Mouse (Mus musculus) lung, adult 2 months (tissue): ENCODE measurements at regions not wholly inside any gene's neighbourhood (a gene's known extent, or its start where the extent isn't known, plus 50 kb on each side); places are given as distances from the start of the nearest gene placed in this dataset.

ENCODE experiments used
- DNase-seq: peaks from one replicate; pipeline ENCODE4 v3.0.0; 2022
- H3K4me1 ChIP-seq: fragments of 200-500 bp; 2 replicates; pipeline ENCODE4 v1.6.1; 2011; ENCODE audit warnings: low read length; ENCODE audit not compliant: control insufficient read depth, insufficient read depth
- H3K4me3 ChIP-seq: fragments of 200-500 bp; replicated peaks from 2 replicates; pipeline ENCODE3; 2011; ENCODE audit warnings: low read depth, mild to moderate bottlenecking, control low read depth, low read length; ENCODE audit errors: extremely low read depth
- CTCF ChIP-seq: fragments of 200-500 bp; IDR thresholded peaks from 2 replicates; pipeline ENCODE4 v1.5.1; 2011; ENCODE audit warnings: mild to moderate bottlenecking, low read length, control low read depth; ENCODE audit not compliant: insufficient read depth
- POLR2A ChIP-seq: fragments of 200-500 bp; IDR thresholded peaks from 2 replicates; pipeline ENCODE4 v1.6.1; 2011; ENCODE audit warnings: low read depth, mild to moderate bottlenecking, control low read depth, low read length, borderline replicate concordance; ENCODE audit errors: extremely low read depth
- WGBS: fragments of 180-500 bp; shearing (Covaris S2); methylation state at CpG from one replicate; pipeline ENCODE4 v1.1.7; 2018; 5-methylcytosine and 5-hydroxymethylcytosine counted together

DNA sequence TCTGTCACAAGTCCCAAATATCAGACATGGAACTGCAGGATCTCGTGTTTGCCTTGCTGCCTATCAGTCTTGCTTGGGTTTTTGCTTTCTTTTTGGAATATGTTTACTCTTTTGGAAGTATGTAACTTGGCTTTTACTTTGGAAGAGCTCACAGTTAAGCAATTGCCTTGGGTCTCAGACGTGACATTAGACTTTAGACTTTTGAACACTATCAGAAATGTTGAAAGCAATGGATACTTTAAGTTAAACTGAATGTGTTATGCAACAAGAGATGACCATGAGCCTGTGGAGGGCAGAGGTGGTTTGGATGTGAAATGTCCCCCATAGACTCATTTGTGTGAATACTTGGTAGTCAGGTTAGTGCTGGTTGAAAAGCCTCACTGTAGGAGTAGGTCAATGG, 354.3 kb downstream of the Psat1 start:
- WGBS, result 56% methylated on average over 2 of the region's 2 CpGs
- no peak for DNase-seq
- no peak overlapping the region for H3K4me3 ChIP-seq
- H3K4me1 ChIP-seq, result no peaks in the 10 kb centered on the region
- TF ChIP-seq CTCF, result no peak
- no peak for TF ChIP-seq POLR2A

DNA sequence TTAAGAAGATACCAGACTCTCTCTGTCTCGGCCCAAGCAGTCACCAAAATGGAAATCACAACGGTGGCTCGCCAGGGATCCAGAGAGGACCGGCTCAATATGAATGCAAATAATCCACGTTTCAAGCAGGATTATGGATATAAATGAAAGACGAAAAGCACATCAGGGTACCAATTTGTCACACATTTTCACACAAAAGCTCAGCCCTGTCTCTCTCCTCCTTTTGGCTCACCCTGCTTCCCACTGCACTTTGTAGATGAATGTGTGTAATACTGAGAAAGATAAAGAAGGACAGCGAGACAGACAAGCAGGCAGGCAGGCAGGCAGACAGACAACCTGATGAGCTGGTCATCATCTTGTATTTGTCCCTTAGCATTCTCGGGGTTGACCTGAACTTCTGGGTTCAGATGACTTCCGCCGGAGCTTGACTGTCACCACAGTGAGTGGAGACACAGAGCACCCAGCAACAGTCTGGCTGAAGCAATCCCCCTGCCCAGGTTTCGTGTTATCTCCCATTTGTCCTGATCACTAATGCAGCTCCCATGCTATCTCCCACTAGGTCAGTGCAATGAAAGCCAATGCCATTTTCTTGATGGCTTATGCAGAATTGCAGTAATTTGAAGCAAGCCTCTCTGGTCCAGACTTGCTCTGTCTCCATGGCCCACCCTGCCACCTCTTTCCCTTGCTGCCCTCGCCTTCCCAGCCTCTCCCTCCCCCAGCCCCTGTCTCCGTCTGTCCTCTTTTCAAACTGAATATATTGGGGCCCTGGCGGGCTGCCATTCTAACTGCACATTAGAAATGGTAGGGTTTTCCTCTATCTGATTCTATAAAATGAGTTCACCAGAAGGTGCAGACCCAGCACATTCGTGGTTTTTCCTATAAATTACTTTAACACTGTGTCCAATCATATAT, 363.1 kb downstream of the Psat1 start:
- DNase-seq, result no peak
- no peaks in the 10 kb centered on the region for H3K4me1 ChIP-seq
- no peak overlapping the region for H3K4me3 ChIP-seq
- 78% methylated on average over 15 of the region's 15 CpGs for WGBS
- TF ChIP-seq CTCF (no peak), POLR2A (no peak)

DNA sequence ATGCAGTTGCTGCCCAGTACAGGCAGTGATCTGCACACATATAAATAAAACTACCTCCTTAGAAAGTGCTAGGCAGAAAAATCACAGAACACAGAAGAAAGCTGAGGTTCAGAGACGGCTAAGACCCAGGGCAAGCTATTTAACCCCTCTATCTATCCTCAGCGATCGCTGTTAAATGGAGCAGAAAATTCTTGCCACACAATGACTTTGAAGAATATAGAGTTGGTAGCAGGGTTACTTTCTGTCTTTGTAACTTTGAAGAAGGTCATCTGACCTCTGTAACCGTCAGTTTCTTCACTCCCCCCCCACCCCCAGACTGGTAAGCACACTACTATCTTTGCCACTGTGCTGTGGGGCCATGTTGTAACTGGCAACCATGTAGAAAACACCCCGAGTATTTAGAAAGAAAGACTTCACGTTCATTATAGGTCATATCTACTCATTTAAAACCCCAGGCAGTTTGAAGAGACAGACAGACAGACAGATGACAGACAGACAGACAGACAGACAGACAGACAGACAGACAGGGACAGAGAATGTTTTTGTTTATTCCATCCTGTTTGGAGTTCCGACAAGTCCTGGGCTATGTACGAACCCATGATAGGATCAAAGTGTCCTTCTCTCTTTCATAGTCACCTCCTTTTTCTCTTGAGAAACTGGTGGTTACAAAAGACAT, 363.9 kb downstream of the Psat1 start:
- H3K4me3 ChIP-seq, result no peak overlapping the region
- DNase-seq, result no peak
- WGBS, result 78% methylated on average over 8 of the region's 8 CpGs
- no peaks in the 10 kb centered on the region for H3K4me1 ChIP-seq
- no peak for TF ChIP-seq CTCF
- TF ChIP-seq POLR2A, result no peak

DNA sequence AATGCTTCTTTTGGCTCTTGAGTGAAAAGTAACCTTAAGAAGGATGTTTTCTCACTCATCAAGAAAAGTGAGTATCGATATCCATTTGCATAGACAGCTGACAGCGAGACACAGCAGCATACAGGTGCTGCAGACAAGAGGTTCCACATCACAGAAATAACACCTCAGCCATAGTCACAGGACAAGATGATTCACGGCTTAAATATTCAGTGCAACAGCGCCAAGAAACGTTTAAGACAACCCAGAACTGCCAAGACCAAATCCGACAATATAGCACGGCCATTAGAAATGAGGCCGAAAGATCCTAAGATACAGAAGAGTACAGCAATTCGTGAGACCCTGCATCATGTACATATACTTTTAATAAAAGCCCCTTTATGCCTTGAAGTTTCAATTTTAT, 375.9 kb downstream of the Psat1 start:
- no peak overlapping the region for H3K4me3 ChIP-seq
- no peaks in the 10 kb centered on the region for H3K4me1 ChIP-seq
- 80% methylated on average over 9 of the region's 9 CpGs for WGBS
- TF ChIP-seq CTCF, result no peak
- TF ChIP-seq POLR2A, result no peak
- DNase-seq, result no peak

DNA sequence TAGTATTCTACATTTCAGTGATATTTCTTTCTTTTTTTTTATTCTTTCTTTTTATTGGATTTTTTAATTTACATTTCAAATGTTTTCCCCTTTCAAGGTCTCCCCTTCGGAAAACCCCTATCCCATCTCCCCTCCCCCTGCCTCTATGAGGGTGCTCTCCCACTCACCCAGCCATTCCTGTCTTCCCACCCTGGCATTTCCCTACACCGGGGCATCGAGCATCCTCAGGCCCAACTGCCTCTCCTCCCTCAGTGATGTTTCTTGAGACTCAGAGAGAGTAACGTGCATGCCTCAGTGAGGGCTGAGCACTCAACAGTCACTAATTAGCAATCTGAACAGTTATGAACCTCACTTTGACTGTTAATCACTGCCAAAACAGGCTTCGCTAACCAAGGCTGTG, 385.6 kb downstream of the Psat1 start:
- 91% methylated on average over 5 of the region's 5 CpGs for WGBS
- DNase-seq, result no peak
- TF ChIP-seq CTCF (no peak), POLR2A (no peak)

DNA sequence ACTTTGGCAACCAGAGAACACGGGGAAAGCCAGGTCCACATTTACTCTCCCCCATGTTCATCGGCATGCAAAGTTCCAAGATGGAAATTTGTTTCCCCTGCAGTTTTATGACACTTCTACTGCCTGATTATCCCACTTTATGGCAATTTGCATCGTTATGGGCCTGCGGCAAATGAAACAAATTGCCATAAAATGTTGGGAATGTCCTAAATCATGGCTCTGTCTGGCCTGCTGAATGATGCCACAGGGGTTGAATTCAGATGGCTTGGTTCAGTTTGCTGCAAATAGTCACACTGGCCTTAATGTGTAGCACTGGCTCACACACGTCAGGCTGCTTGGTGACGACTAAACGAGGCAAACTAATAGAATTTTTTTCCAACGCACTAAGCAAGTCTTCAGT, 393.2 kb downstream of the Psat1 start:
- H3K4me1 ChIP-seq, result no peaks in the 10 kb centered on the region
- DNase-seq, result no peak
- no peak overlapping the region for H3K4me3 ChIP-seq
- TF ChIP-seq POLR2A (no peak), CTCF (no peak)
- 90% methylated on average over 8 of the region's 8 CpGs for WGBS

More for the DNA sequence above, 385.6 kb downstream of the Psat1 start:
- Histone ChIP-seq H3K4me1 (no peaks in the 10 kb centered on the region), H3K4me3 (no peak overlapping the region)

DNA sequence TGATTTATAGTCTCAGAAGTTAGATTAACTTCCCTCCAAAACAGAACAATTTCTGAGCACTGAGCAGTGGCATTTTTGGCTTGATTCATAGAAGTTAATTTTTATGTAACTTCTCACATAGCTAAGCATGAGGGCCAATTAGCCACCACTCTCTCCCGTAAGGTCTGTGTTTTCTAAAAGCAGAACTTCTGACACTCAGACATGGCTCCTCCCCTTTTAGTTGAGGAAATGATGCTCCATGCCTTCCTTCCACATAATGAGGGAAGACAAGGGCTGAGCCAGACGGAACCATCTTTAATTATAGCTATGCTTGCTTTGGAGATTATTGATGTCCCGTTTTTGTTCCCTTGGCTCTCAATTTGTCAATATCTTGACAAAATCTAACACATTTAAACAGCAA, 429.3 kb downstream of the Psat1 start:
- WGBS, result 61% methylated on average over 3 of the region's 3 CpGs
- Histone ChIP-seq H3K4me1 (no peaks in the 10 kb centered on the region), H3K4me3 (no peak overlapping the region)
- DNase-seq, result no peak
- no peak for TF ChIP-seq POLR2A
- no peak for TF ChIP-seq CTCF

DNA sequence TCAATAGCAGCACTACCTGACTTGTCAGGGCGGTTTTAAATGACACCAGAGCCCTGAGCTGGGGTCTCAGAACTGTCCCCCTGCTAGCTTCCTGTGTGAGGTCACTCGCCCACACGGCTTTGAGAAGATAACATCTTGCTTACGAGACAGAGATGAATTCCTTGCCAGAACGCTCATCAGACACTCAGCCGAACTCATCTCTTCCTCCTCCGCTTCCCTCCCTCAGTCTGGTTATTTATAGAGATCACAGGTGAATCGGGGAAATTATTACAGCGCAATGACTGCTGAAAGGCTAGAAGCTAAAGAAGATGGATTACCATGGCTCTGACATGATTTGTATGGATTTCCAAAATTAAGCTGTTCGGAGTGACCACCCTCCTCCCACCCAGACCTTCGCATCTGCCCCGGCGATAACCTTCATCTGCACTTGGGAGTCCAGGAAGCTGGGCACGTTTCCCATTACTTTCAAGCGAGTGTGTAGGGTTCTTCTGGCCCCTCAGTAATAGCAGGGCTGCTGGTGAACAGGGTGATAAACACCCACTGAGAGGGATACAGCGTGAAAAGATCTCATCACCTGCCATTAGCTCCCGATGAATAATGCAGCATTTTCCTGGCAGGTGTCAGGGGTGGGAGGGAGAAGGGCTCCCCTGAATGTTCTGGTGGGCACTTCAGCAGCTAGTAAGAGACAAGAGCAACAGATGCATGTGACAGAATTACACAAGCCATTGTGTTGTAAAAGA, 430.4 kb downstream of the Psat1 start:
- Histone ChIP-seq H3K4me1 (no peaks in the 10 kb centered on the region), H3K4me3 (no peak overlapping the region)
- DNase-seq, result no peak
- TF ChIP-seq CTCF, result no peak
- TF ChIP-seq POLR2A, result no peak
- 26% methylated on average over 17 of the region's 17 CpGs for WGBS

DNA sequence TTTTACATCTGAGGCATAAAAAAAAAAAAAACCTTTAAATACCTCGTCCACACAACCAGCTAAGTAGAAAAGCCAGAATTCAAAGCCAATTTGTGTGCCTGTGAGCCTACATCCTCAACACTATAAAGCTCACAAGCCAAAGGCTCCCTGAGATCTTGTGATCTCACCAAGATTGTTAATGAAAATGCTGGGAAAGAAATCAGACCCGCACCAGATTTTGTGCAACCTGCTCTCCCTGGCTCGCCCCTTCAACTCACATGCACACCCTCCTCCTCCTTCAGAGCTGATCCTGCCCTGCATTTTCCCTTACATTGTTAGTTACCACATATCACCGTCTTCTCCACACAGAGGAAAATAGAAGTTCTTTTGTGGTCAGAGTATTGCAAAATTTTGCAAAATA, 433.9 kb downstream of the Psat1 start:
- H3K4me3 ChIP-seq, result no peak overlapping the region
- WGBS, result 69% methylated on average over 4 of the region's 4 CpGs
- no peak for DNase-seq
- no peak for TF ChIP-seq POLR2A
- no peak for TF ChIP-seq CTCF
- H3K4me1 ChIP-seq, result no peaks in the 10 kb centered on the region
